Mouse (Mus musculus) forebrain, embryonic 12.5 days (tissue): ENCODE measurements around the gene Tom1l1. TPM values are rescaled to one million over a fixed set of nuclear protein-coding genes. Genes with fewer than 3 reads are reported as not detected.

ENCODE experiments used
- ATAC-seq: fragments of 200-750 bp; cut with Nextera tagmentation; 2 replicates; pipeline ENCODE4 v1.8.0; 2017; ENCODE audit warnings: moderate TSS enrichment; ENCODE audit not compliant: low FRiP score
- H3K27ac ChIP-seq: fragments of 300-500 bp; sonication (generic); 2 replicates; pipeline ENCODE4 v1.5.1; 2016; ENCODE audit warnings: mild to moderate bottlenecking
- H3K27me3 ChIP-seq: fragments of 300-500 bp; sonication (generic); 2 replicates; pipeline ENCODE4 v1.6.1; 2016; ENCODE audit warnings: mild to moderate bottlenecking
- H3K36me3 ChIP-seq: fragments of 300-500 bp; sonication (generic); replicated peaks from 2 replicates; pipeline ENCODE4 v1.6.1; 2016; ENCODE audit warnings: mild to moderate bottlenecking
- H3K4me1 ChIP-seq: fragments of 300-500 bp; sonication (generic); 2 replicates; pipeline ENCODE4 v1.6.1; 2016
- H3K4me2 ChIP-seq: fragments of 300-500 bp; sonication (generic); 2 replicates; pipeline ENCODE4 v1.6.1; 2016; ENCODE audit warnings: mild to moderate bottlenecking, moderate library complexity
- H3K4me3 ChIP-seq: fragments of 300-500 bp; sonication (generic); replicated peaks from 2 replicates; pipeline ENCODE4 v1.5.1; 2016; ENCODE audit warnings: mild to moderate bottlenecking
- H3K9ac ChIP-seq: fragments of 300-500 bp; sonication (generic); 2 replicates; pipeline ENCODE4 v1.6.1; 2016; ENCODE audit warnings: mild to moderate bottlenecking
- H3K9me3 ChIP-seq: fragments of 300-500 bp; sonication (generic); 2 replicates; pipeline ENCODE4 v1.6.1; 2016
- WGBS: fragments of 180-500 bp; shearing (Covaris S2); methylation state at CpG from one replicate; pipeline ENCODE4 v1.1.7; 2016; 5-methylcytosine and 5-hydroxymethylcytosine counted together
- polyA plus RNA-seq: library from polyadenylated mRNA; unstranded; fragments of >200 nt; fragmentation: Nextera tagmentation; extraction: Ambion mirVana; gene quantifications from 2 replicates; pipeline ENCODE4 v1.2.1, GENCODE M21; 2016

The Tom1l1 gene
- polyA plus RNA-seq, 1 experiment from 2014 or later = 18.1 TPM

DNA sequence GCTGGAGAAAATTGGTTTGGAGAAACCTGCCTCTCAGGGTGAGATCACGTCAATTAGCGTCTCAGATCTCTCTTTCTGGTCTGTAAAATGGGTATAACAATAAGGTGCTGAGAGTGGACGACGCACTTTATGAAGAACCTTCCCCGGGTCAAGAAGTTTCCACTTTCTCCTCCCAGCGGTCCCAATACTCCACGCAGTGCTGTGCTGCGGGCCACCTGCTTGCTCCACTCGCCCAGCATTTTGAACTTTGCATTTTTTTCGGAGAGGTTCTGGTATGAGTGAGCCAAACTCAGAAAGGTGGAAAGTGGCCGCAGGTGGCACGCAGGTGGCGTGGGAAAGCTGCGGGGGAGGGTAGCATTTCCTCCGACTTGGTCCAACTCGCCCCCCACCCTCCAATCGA lies 1.1 kb downstream of the Tom1l1 start:
- Histone ChIP-seq H3K27ac (no peak overlapping the region), H3K9ac (peak overlapping the region; percentile 55), H3K4me3 (peak overlapping the region; percentile 62), H3K36me3 (peaks cover 2% of the 10 kb centered on the region; the same call in 1 of the 2 replicates), H3K4me1 (peaks cover 11% of the 10 kb centered on the region), H3K9me3 (no peaks in the 10 kb centered on the region), H3K27me3 (peaks cover 11% of the 10 kb centered on the region; the same call in 1 of the 2 replicates), H3K4me2 (peak overlapping the region; percentile 85)
- 1% methylated on average over 17 of the region's 17 CpGs for WGBS
- peak; percentile 49; the same call in 1 of the 2 replicates for ATAC-seq

DNA sequence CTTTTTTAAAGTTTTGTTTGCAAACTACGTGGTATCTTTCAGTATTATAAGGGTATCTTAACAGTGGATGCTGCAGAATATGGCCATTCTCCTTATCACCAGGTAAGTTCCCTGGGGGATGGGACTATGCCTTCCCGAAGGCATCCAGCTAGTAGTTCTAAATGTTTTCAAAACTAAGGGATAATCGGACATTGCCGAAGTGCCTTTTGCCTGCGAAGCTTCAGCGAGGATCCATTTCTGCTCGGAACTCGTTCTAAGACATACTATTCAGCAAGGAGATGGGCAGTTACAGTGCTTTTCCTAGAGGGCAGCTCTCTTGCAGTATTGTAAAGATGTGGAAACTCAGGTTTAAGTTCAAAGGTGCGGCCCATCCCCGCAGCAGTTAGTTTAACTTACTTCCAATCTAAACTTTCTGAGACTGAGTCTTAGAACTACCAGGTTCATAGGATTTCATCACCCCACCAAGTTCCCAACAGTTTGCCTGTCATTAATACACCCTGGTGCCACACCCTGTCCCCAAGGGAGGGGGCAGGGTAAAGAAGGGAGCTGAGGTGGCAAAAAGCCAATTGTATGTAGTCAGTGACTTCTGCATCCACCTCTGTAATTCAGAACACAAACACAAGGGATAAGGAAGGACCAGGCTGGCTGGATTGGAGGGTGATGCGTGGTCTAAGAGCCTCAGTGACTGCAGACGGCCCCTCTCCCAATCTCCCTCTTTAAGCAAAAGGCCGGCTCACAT lies 1.7 kb downstream of the Tom1l1 start:
- Histone ChIP-seq H3K4me3 (peak overlapping the region; percentile 62), H3K27ac (no peak overlapping the region), H3K27me3 (peaks cover 11% of the 10 kb centered on the region; the same call in 1 of the 2 replicates), H3K4me2 (peak overlapping the region; percentile 85), H3K9ac (peak overlapping the region; percentile 55), H3K36me3 (peaks cover 2% of the 10 kb centered on the region; the same call in 1 of the 2 replicates), H3K9me3 (no peaks in the 10 kb centered on the region), H3K4me1 (peaks cover 11% of the 10 kb centered on the region)
- WGBS = 72% methylated on average over 13 of the region's 13 CpGs
- ATAC-seq = peak; percentile 42; the same call in 1 of the 2 replicates

DNA sequence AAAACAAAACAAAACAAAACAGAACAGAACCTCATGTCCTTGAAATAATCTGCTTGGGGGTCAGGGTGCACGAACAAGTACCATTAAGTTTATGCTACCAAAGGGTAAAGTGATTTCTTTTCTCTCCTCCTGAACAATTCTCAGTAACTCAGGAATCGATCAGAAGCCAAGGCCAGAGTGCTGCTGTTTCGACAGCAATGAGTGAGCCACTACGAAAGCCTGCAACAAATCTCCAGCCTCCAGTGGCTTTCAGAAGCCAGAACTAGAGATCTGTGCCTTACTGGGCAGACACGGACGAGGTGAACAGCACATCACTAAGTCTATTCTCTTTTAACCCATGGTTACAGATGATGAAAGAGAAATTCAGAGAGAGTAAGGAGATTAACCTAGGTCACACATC lies 3.0 kb downstream of the Tom1l1 start:
- 81% methylated on average over 6 of the region's 6 CpGs for WGBS

DNA sequence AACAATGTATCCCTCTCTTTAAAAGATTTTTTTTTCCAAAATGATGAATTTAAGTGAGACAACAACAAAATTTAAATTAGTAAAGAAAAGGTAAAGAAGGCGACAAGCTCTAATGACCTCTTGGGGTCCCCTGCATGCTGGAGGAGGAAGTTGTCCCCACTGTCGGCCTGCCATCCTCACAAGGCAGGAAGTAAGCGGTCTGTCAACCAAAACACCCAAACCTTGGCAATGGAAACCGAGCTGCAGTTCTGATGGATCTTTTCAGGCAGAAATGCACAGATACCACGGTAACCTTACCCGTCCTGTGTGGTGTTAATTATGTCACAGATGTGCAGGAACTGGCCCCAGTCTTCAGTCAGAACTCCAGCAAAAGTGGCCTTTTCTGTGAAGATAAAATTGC lies 3.4 kb downstream of the Tom1l1 start:
- H3K27me3 ChIP-seq = peaks cover 11% of the 10 kb centered on the region; the same call in 1 of the 2 replicates
- H3K27ac ChIP-seq = no peak overlapping the region
- no peaks in the 10 kb centered on the region for H3K9me3 ChIP-seq
- no peak overlapping the region for H3K4me3 ChIP-seq
- ATAC-seq = no peak
- H3K4me2 ChIP-seq = no peak overlapping the region
- H3K9ac ChIP-seq = no peak overlapping the region
- WGBS = 77% methylated on average over 6 of the region's 6 CpGs
- peaks cover 6% of the 10 kb centered on the region; the same call in 1 of the 2 replicates for H3K36me3 ChIP-seq
- H3K4me1 ChIP-seq = peaks cover 9% of the 10 kb centered on the region

More for the DNA sequence above, 3.0 kb downstream of the Tom1l1 start:
- Histone ChIP-seq H3K27me3 (peaks cover 11% of the 10 kb centered on the region; the same call in 1 of the 2 replicates), H3K36me3 (peaks cover 6% of the 10 kb centered on the region; the same call in 1 of the 2 replicates), H3K9ac (no peak overlapping the region), H3K4me1 (peaks cover 9% of the 10 kb centered on the region), H3K9me3 (no peaks in the 10 kb centered on the region), H3K4me2 (no peak overlapping the region), H3K27ac (no peak overlapping the region), H3K4me3 (no peak overlapping the region)
- ATAC-seq = no peak

DNA sequence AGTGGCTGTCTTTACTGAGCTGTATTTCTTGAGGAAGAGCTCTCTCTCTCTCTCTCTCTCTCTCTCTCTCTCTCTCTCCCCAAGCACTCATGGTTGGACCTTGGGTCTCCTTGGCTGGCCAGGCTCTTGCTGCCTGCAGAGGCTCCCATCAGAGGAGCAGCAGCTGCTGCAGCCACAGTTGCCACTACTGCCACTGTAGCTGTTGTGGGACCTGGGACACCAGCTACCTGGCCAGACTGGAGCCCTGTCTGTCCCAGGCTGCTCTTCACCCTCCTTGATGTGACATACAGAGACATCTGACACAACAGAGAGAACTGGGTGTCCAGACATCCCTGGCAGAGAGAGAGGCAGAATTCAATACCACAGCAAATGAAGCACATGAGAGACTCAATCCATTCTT lies 7.0 kb downstream of the Tom1l1 start:
- H3K36me3 ChIP-seq = peaks cover 6% of the 10 kb centered on the region; the same call in 1 of the 2 replicates
- no peak for ATAC-seq

DNA sequence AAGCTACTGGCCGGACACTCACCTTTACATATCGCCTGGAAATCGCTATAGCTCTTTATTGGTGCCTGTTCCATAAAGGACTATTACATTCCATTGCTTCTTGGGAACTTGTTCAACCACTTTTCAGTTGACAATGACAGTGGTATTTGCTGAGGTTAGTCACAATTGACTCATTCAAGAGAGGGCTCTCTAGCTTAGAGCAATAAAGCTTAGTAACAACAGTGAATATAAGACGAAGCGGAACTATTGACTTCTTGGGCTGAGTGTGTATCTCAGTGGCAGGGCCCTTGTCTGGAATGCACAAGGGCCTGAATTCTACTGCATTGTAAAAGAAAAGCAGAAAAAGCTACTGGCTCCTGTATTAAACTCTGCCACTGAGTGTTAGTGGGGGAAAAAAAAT lies 9.6 kb downstream of the Tom1l1 start:
- 82% methylated on average over 5 of the region's 5 CpGs for WGBS
- Histone ChIP-seq H3K27me3 (no peaks in the 10 kb centered on the region), H3K4me3 (no peak overlapping the region), H3K4me2 (no peak overlapping the region), H3K4me1 (no peaks in the 10 kb centered on the region), H3K9ac (no peak overlapping the region), H3K36me3 (peaks cover 6% of the 10 kb centered on the region; the same call in 1 of the 2 replicates), H3K27ac (no peak overlapping the region), H3K9me3 (no peaks in the 10 kb centered on the region)
- ATAC-seq = no peak

More for the DNA sequence above, 7.0 kb downstream of the Tom1l1 start:
- Histone ChIP-seq H3K27me3 (peaks cover under 1% of the 10 kb centered on the region; the same call in 1 of the 2 replicates), H3K4me2 (no peak overlapping the region), H3K9ac (no peak overlapping the region), H3K9me3 (no peaks in the 10 kb centered on the region), H3K4me1 (no peaks in the 10 kb centered on the region), H3K4me3 (no peak overlapping the region), H3K27ac (no peak overlapping the region)

DNA sequence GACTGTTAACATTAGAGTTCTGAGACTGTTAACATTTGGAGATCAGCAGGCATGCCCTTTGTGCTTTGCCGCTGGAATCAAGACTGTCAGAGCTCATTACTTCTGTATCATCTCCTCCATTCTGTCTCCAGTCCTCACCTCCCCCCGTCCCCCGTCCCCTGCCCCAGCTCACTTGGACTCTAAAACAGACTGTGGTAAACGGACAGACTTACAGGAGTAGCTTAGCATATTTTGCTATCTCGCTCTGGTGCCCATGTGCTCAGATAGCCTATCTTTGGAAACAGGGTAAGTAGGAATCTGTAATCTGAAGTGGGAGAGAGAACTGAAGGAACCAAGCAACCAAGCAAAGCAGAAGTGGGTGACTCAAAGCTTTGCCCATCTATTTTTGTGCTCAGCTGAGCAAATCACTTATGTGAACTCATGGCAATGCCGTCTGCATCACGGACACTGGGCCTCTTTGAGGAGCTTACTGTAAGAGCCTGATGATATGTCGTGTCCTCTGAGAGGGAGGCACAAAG lies 10.3 kb downstream of the Tom1l1 start:
- Histone ChIP-seq H3K9ac (no peak overlapping the region), H3K36me3 (peaks cover 8% of the 10 kb centered on the region), H3K4me1 (no peaks in the 10 kb centered on the region), H3K27ac (no peak overlapping the region), H3K4me3 (no peak overlapping the region), H3K9me3 (no peaks in the 10 kb centered on the region), H3K4me2 (no peak overlapping the region), H3K27me3 (no peaks in the 10 kb centered on the region)
- 55% methylated on average over 8 of the region's 8 CpGs for WGBS
- no peak for ATAC-seq

DNA sequence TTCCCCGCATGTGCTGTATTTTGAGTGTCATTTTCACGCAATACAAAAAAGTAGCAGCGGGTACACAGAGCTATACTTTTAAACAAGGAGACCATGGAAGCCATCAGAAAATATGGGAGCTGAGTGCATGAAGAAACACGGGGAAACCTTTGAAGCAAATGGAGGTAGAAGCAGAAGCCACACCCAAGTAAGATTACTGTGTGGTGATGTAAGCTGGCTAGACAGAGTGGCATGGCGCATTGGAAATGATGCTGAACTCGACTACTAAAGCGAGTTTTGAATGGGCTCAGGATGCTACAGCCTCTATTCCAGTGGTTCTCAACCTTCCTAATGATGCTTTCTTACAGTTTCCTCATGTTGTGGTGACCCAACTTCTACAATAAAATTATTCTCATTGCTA lies 11.1 kb downstream of the Tom1l1 start:
- WGBS = 88% methylated on average over 7 of the region's 7 CpGs
- no peak overlapping the region for H3K4me3 ChIP-seq

DNA sequence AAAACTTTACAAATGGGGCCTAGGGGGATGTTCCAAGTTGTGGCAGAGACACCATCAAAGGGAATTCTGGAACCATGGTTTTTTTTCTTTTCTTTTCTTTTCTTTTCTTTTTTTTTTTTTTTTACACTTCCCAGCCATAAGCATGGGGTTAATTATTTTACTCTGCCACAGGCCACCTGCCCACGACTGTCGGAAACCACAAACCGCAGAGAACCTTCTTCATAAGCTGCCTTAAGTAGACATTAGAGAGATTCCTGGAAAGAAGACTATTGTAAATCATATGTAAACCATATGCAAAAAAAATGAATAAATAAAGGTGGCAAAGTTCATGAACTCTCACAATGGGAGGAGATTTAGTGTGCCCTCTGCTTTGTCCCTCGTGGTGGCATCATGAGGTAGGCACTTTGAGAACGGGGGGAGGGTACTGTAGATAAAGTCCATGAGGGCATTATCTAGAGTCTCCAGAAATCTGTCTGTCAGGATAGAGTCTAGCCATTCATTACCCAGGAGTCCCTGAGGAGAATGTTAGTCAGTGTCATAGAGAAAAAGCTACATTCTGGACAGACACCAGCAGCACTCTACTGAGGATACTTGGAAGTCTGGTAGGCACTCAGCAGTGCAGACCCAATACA lies 12.6 kb downstream of the Tom1l1 start:
- H3K9me3 ChIP-seq = no peaks in the 10 kb centered on the region
- no peak overlapping the region for H3K4me2 ChIP-seq
- ATAC-seq = no peak
- no peak overlapping the region for H3K9ac ChIP-seq
- no peaks in the 10 kb centered on the region for H3K4me1 ChIP-seq
- H3K27ac ChIP-seq = no peak overlapping the region
- H3K27me3 ChIP-seq = no peaks in the 10 kb centered on the region
- no peak overlapping the region for H3K4me3 ChIP-seq
- H3K36me3 ChIP-seq = peaks cover 5% of the 10 kb centered on the region; the same call in 1 of the 2 replicates
- 85% methylated on average over 5 of the region's 5 CpGs for WGBS

More for the DNA sequence above, 11.1 kb downstream of the Tom1l1 start:
- no peak overlapping the region for H3K27ac ChIP-seq
- no peak overlapping the region for H3K4me2 ChIP-seq
- H3K9me3 ChIP-seq = no peaks in the 10 kb centered on the region
- H3K36me3 ChIP-seq = peaks cover 9% of the 10 kb centered on the region; the same call in 1 of the 2 replicates
- no peaks in the 10 kb centered on the region for H3K4me1 ChIP-seq
- ATAC-seq = no peak
- H3K9ac ChIP-seq = no peak overlapping the region
- no peaks in the 10 kb centered on the region for H3K27me3 ChIP-seq

DNA sequence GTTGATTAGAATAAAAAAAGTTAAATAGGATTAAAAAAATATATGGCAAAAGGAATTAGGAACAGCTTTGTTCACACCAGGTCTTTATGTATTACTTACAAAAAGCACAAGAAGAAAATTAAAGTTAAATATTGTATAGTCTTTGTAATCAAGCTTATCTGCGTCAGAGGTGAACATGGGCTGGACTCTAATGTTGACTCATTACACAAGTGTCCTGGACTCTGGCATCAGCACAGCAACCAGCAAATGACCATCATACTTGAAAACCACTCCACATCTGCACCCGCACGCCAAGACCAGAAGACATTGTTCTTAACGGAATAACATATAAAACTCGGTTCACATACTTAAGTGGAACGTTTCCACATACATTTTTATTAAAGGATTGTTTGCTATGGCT lies 20.8 kb downstream of the Tom1l1 start:
- H3K9me3 ChIP-seq = no peaks in the 10 kb centered on the region
- no peak overlapping the region for H3K4me2 ChIP-seq
- H3K27me3 ChIP-seq = no peaks in the 10 kb centered on the region
- H3K36me3 ChIP-seq = no peaks in the 10 kb centered on the region; the same call in 1 of the 2 replicates
- H3K4me3 ChIP-seq = no peak overlapping the region
- 95% methylated on average over 6 of the region's 6 CpGs for WGBS
- H3K27ac ChIP-seq = no peak overlapping the region
- peaks cover 31% of the 10 kb centered on the region for H3K4me1 ChIP-seq
- ATAC-seq = no peak
- H3K9ac ChIP-seq = no peak overlapping the region

DNA sequence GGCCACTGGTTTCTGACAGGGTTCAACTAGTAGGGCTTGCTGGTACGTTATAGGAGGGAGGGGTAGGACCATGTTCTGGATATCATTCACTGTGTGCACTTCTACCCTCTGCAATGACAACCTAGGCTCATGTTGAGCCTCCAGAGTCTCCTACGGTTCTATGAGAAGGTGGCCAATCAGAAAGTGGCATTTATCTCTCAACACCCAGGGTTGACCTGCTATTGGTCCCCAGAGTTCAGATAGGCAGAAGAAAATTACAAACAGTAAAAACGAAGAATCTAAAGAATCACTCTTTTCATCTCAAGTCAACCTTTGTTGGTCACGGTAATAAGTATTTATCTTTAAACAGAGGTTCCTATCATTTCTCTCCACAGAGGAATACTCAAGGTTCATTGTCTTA lies 21.2 kb downstream of the Tom1l1 start:
- 92% methylated on average over 4 of the region's 4 CpGs for WGBS
- H3K36me3 ChIP-seq = no peaks in the 10 kb centered on the region; the same call in 1 of the 2 replicates
- H3K4me2 ChIP-seq = no peak overlapping the region
- no peak overlapping the region for H3K27ac ChIP-seq
- H3K4me1 ChIP-seq = peaks cover 31% of the 10 kb centered on the region
- no peak overlapping the region for H3K4me3 ChIP-seq
- no peaks in the 10 kb centered on the region for H3K9me3 ChIP-seq
- ATAC-seq = no peak
- H3K27me3 ChIP-seq = no peaks in the 10 kb centered on the region
- no peak overlapping the region for H3K9ac ChIP-seq

DNA sequence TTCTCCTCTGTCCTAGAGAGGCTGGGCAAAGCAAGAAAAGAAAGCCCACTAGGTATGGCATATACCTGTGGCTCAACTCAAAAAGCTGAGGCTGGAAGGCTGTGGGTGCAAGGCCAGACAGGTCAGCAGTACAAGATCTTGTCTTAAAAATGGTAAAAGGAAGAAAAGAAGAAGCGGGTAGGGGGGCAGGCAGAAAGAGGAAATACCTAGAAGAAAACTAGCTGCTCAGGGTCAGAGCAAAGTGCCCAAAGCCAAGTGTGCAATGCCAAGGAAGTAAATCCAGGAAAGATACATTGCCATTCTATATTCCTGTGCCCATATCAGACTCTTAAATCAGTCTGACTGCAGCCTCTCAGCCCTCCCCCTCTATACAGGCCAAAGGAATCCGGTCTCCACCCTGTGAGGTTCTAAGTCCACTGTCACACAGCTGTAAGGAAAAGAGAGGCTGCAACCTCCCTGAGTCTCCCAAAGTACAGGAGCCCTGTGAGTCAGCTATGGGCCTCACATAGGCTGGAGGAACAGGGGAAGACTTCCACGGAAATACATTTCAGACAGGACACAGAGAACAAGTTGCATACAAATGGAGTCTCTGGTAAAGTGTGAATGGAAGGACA lies 21.9 kb downstream of the Tom1l1 start:
- Histone ChIP-seq H3K4me2 (no peak overlapping the region), H3K9ac (no peak overlapping the region), H3K9me3 (no peaks in the 10 kb centered on the region), H3K4me3 (no peak overlapping the region), H3K27ac (no peak overlapping the region), H3K4me1 (peaks cover 31% of the 10 kb centered on the region), H3K36me3 (peaks cover 3% of the 10 kb centered on the region; the same call in 1 of the 2 replicates), H3K27me3 (no peaks in the 10 kb centered on the region)
- no peak for ATAC-seq
- 75% methylated on average over 3 of the region's 3 CpGs for WGBS
